Mouse (Mus musculus): ENCODE results near the gene Igflr1.
A peak's percentile ranks its signal among the peaks of the same experiment; 100 is the strongest.

The Igflr1 gene

DNA sequence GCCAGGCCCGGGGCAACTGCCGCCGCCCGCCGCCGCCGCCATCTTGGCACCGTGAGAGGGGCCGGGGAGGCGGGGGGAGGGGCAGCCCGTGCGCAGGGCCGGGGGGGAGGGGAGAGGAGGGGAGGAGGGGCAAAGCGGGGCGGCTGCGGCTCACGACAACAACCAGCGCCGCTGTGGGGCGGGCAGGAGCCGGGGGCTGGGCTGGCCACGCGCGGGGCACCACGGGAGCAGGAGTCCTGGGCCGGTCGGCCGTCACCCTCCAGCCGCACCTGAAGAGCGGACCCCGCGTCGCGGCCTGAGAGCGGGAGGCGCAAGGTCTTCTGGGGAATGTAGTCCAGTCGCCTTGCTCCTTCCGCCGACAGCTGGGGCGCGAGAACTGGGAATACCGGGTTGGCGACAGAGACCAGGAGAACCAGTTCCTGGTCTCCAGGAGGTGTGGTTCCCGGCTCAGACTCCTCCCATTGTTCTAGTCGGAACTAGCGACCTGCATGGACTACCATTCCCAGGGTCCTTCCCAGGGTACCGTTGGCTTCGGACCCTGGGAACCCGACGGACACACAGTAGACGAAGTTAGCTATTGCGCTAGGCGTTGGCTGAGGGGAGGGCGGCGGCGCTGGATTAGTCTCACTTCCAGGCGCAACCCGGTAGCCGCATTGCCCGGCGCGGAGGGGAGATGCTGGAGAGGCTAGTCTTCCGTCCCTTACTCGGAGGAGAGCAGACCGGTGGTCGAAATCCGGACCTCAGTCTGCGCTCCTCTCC lies 23.6 kb downstream of the Igflr1 start, which contains the start of gene Kmt2b:
Gene Kmt2b (minus strand): TSS at position 51 of the 759 bp plus-strand sequence.
- DNase-seq (ENCODE audit: low spot score) = peak; percentile 88

DNA sequence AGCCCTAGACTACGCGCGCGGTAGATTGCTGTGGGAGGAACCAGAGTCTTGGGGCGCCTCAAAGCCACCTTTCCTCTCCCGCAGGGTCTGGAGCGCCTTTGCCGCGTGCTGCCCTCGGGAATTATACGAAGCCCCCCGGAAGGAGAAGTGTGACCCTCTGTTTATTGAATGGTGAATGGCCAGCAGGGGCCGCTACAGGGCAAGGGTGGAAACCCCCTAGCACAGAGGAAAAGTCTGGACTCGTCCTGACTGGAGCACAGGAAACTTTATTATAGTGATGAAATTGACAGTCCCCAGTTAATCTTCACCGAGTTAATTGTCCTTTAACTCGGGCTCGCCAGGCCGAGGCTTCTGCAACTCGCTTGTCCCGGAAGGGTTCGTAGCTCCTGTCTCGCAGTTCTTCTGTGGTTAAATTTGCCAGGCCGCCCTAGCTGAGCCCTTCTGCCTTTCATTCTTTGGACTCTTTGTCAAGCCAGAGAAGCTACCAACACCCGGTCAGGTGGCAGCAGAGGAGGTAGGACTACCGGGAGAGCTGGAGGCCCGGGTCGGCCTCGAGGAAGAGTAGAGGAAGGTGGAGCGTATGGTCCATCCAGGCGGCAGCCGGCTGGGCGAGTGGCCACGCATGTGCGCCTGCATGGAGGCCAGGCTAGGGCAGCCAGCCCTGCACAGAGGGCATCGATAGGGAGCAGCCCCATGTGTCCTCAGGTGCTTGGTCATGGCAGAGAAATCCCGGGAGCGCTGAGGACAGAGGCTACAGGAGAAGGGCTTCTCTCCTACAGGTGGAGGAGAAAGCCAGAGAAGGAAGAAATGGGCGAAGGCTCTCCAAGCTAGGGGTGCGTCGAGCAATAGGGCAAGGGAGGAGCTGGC lies 24.4 kb downstream of the Igflr1 start:
- peak; percentile 44 for DNase-seq (ENCODE audit: low spot score)

DNA sequence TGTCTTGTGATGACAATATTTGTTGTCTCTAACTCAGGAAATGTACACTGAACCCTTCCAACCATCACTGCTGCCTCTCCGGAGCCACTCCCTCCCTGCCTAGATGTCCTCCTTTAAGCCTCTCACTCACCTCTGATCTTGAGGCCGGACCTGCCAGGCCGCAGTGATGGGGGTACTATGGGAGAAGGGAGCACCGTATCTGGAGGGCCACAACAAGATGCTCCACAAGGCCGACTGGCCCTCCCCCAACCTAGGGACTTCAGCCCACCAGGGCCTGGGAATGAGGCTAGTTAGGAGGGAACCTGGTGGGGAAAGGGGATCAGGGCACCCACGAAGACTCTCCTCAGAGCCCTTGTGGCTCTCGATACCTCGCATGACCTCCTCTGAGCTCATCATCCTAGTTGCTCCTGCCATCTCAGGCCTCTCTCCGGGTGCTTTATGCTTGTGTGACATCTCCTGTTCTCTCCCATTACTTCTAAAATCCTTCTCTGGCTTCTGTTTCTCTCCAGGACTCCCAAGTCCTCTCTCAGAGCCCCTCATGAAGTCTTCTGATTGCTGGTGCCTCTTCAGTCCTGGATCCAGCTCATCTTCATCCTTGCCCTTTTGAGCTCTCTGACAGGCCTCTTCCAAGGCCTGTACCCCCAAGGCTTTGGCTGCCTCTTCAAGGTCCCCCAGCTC lies 25.8 kb downstream of the Igflr1 start:
- DNase-seq (ENCODE audit: low spot score) = no peak

DNA sequence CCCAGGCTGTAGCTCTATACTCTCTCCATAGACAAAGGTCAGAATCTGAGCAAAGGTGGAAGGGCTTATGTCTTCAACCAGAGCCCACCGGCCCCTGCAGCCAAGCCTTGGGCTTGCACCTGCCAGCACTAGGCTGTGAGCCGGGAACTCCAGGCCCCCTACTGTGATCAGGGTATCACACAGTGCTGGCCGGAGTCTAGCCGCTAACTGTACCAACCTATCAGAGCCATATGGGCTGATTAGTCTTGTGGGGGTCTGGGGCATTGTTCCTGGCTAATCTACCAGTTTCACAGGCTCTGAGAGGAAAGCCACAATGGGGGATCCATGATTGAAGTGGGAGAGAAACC lies 26.4 kb downstream of the Igflr1 start:
- no peak for DNase-seq (ENCODE audit: low spot score)

DNA sequence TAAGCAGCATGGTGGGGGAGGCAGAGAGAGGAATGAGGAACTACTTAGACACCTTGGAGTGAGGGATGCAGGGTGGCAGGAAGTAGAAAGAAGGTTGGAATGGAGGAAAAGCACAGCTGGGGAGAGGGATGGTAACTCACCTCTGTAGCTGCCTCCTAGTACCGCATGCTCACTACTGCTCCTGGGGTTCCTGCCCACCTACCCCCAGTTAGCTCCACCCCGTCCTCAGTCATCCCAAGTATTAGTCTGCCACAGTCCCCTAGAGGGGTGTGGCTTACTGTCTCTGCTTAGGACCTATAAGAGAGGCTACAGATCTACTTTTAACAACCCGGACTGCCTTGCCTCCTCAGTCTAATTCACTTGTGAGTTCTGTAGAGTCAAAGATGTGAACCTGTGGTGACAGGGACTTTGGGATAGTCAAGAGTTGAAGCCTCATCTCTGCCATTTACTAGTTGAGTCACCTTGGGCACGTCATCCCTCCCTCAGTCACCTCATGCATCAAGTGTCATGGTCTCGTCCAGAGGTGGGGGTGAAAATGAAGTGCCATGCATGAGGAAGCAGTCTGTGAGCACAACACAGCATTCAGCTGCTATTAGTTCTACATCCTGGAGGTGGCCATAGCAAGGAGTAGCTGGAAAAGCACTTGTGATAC lies 27.7 kb downstream of the Igflr1 start:
- DNase-seq (ENCODE audit: low spot score) = no peak

DNA sequence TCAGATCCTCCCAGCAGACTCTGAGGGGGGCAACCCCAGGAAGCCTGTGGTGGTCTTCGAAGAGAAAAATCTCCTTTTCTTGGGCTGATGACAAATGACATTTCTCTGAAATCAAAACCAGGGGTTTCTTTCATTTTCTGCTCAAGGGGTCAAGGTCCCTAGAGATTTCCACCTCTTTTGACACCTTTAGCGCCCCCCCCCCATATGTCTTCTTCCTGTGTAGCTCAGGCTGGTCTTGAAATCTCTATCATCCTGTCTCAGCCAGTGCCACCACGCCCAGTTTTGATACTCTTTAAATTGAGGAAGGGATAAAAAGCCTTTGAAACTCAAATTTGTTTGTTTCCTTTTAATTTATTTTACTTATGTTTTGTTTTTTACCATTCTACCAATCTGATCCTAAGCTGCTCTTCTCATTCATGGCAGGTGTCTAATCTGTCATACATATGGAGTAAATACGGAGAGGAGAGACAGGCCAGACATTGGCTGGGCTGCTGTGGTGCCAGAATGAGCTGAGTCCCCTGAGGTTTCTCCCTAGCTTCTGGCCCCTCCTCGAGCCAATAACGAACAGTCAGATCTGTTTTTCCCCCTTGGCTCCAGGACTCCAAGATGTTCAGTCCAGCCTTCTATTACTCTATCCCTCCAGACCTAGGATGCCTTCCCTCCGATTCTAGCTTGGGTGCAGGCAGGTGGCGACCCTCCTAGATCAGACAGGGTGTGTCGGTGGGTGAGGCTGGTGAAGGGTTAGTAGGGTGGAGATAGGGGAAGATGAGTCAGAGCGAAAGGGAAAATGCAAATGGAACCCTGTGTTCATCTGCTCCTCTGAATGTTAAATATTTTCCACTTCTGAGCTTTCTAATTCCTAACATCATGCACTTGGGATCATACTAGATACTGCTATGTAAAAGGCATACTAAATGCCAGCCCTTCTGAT lies 28.6 kb downstream of the Igflr1 start:
- DNase-seq (ENCODE audit: low spot score) = no peak

DNA sequence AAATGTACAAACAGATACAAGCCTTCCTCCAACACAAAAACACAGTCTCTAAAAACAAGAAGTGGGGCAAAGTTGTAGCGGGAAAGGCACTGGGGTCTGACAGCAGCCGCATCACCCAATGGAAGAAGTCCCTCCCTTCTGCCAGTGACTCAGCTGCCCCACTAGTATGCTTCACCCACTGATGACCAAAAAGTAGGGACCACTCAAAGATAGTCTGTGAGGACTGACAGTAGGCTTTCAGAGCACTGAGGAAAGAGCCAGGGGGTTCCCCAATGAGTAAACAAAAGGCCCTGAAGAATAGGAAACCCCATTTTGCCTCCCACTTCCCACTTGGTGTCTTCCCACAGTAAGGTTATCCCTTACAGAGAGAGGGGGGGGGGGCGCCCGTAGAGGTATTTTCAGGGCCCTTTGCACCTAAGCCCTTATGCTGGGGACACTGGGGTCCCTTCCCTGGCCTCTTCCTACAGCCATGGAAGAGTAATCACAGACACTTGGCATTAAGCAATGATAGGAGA lies 29.3 kb downstream of the Igflr1 start:
- no peak for DNase-seq (ENCODE audit: low spot score)

DNA sequence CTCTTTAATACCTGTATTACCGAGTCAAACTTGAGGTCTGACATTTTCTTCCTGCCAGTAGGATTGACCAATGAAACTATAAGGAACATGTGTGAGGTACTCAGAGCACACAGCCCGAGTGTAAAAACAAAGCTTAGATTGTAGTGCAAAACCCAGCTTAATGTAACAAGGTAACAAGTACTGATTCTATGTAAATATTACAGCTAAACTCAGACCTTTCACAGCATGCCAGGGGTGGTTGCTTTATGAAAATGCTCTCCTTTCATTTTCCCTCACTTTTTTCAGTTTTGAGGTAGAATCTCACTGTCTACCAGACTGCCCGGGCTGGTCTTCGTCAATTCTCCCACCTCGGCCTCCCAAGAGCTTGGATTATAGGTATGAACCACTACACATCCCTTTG lies 30.9 kb downstream of the Igflr1 start:
- DNase-seq (ENCODE audit: low spot score) = no peak

DNA sequence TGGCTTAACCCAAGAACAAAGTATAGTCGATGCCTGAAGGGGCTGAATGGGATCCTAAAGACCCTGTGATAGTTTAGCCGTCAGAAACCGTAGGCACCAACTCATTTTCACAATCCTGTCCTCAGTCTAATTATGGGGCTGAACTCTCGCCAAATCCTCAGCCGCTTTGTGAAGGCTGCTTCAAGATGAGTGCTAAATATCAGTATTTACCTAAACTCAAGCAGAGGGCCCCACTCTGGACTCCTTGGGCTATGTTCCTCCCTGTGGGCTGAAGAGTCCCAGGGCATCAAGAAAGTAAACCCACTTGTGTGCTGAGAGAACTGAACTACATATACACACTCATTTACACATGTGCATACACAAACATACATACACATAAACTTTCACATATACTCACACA lies 31.6 kb downstream of the Igflr1 start:
- DNase-seq (ENCODE audit: low spot score) = no peak

DNA sequence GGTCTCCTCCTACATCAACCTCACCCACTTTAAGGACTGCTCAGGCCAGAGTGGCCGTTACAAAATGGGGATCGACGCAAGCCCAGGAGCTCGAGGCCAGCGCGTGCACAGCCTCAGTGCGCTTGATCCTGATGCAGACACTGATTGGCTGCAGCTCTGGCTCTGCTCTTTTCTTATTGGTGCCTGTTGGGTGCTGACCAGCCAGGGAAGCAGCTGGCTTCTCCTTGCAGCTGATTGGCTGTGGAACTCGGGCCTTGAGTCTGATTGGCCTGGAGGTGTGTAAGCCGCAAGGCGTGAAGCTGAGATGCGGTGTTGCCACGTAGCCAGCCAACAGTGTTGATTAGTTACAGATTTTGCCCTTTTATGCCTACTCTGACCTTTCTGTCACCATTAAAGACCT lies 33.6 kb downstream of the Igflr1 start, which contains the start of gene Zbtb32:
Gene Zbtb32 (minus strand): TSS at position 124 of the 400 bp plus-strand sequence.
- no peak for DNase-seq (ENCODE audit: low spot score)

DNA sequence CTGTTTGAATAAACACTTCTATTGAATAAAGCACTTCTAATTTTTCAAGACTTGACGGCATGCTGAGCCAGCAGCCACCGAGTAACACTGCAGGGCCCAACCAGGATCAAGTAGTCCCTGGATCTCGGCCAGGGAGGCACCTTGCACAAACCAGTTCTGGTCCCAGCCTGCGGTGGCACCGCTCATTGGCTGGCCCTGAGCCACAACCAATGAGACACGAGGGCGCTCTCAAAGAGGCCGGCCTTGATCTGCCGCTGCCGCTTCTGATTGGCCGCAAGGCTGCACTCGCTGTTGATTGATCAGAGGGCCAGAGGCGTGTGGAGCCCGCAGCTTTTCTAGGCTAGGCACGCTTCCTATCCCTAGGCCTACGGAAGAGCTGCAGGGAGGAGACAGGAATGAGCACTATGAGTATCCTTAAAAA lies 34.7 kb downstream of the Igflr1 start:
- peak; percentile 78 for DNase-seq (ENCODE audit: low spot score)

DNA sequence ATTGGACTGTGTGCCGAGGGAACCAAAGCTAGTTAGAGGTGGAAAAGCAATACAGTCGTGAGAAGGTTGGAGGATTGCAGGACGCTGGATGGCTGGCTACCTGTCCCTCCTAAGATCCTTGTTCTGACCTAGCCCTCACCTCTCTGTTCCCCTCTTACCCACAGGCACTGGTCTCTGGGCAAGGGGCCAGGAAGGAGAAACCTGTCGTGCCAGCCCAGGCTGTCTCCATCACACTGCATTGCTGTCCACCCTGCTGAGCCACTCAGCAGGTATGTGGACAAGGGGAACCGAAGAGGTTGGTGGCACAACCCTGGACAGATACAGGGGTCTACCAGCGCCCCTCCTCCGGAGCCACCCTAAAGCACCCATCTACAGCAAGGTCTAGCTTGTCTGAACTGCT lies 35.4 kb downstream of the Igflr1 start:
- DNase-seq (ENCODE audit: low spot score) = no peak

DNA sequence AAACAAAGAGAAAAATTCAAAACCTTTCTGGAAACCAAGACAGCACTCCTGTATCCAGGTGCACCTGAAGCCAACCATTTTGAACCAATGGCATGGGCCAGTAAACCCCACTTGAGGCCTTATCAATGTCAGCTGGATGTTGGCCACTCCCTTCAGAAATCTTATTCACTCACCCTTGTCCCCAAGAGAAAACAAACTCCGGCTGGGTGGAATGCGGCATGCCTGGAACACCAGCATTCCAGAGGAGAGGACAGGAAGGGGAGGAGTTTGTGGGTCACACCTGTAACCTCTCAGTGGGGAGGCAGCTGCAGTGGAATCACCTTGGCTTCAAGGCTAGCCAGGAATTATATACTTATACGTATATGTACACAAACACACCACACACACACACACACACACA lies 37.4 kb downstream of the Igflr1 start:
- DNase-seq (ENCODE audit: low spot score) = no peak

DNA sequence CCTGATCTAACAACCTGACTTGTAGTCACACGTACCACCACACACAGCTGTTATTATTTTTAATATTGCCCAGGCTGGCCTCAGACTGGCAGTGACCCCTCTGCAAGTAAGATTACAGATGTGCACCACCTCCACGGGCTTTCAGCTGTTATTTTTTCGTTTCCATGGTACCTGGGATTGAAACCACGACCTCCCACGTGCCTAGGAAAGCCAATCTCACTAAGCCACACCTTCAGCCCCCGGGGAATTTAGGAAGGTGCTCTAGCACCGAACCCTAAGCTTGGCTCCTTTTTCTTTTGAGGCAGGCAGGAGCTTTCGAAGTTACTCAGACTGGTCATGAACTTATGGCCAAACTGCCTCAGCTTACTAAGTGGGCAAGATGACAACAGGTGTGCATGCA lies 39.2 kb downstream of the Igflr1 start:
- DNase-seq (ENCODE audit: low spot score) = no peak

DNA sequence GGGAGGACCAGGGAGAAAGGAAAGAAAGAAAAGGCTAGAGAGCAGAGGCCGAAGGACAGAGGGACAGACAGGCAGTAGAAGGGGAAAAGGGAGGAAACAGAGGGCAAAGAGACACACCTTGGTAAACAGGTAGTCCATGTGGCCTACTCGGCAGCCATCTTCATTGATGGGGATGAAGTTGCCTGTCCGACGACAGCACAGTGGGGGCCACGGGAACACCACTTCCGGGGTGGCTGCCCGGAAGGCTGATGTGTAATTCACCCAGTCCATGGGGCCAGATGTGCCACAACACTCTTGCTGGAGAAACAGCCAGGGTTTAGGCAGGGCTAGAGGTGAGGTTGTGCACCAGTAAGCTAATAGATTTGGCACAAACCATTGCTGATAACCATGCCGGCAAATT lies 39.7 kb downstream of the Igflr1 start:
- no peak for DNase-seq (ENCODE audit: low spot score)

DNA sequence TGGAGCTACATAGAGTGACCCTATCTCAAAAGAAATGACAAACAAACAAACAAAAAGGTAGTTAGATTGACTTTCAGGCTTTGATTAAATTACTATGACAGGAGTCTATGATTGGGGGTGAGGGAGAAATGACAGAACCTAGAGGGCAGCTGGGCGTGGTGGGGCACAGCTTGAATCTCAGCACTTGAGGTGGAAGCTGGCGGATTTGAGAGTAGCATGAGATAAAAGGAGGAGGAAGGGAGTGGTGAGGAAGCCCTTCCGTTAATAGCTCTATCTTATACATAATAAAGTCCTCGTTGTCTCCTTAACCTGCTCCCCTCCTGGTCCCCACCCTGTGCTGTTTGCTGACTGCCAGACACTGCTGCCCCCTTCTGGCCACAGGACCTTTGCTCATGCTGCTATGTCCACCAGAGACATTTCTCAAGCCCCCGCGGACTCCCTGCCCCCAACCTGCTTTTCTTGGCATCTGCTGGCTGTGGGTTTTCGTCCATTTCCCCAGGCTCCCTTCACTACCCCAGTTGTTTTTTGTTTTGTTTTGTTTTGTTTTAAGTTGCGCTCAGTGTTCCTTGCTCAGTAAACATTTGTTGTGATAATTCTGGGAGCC lies 42.6 kb downstream of the Igflr1 start:
- DNase-seq (ENCODE audit: low spot score) = no peak

DNA sequence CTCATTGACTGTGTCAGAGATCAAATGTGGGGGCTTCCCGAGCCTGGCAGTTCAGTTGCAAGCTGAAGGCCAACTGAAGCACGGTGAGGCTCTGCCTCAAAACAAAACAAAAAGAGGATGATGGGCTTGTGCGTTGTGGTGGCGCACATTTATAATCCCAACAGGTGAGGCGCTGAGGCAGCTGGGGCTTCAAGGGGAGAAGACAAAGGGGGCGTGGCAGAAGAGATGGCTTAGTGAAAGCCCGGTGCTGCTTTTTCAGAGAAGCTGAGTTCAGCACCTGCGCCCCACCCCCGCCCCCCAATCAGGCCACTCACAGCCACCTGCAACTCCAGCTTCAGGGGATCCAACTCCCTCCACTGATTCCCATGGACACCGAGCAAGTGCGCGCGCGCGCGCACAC lies 43.2 kb downstream of the Igflr1 start:
- DNase-seq (ENCODE audit: low spot score) = no peak

DNA sequence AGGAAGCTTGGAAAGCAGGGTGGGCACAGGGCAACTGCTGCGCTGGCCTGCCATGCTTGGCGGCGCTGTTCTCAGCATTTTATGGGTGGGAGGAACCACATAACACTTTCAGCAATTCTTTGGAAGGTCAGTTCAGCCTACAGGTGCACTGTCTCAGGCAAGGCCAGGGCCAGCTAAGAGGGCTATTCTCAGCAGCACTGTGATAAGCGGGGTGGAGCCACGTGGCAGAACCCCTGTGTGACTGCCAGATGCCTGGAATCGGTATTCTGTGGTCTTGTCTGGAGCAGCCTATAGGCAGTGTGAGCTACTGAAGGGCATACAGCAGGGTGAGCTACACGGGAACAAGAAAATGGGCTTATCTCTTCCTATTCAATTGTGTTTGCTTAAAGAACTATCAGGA lies 44.8 kb downstream of the Igflr1 start:
- DNase-seq (ENCODE audit: low spot score) = no peak

DNA sequence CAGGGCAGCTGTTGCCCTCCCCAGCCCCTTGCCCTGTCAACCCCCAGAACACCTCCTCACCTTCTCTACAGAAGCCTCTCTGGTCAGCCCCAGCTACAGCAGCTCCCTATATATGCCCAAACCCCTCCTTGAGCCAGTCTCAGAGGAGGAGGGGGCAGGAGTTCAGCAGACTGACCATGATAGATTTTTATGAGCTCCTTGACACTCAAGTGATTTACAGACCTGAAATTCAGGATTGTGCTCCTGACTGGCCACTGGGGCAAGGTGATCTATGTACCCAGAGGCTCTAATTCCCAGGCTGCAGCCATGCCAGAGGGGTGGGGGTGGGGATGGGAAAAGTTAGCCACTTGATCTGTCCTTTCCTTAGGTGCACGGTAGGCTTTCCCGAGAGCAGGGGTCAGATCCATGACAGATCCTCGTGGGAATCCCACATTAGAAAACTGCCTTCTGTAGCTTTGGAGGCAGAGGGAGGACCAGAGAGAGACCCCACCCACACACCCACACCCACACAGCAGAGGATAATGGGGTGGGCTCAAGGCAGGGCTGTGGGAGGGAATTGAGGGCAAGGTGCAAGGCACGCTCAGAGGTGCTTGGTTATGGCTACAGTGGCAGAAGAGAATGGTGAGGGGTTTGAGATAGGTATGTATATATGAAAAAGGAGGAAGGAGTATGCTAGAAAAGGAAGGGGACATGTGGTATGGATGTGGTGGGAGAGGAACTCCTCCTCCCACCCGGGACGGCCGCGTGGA lies 47.6 kb downstream of the Igflr1 start, which contains the start of gene Upk1a:
Gene Upk1a (minus strand): TSS at position 194 of the 749 bp plus-strand sequence.
- no peak for DNase-seq (ENCODE audit: low spot score)
